ENCODE assay signal across 20 mouse cellular contexts in the genomic region with DNA sequence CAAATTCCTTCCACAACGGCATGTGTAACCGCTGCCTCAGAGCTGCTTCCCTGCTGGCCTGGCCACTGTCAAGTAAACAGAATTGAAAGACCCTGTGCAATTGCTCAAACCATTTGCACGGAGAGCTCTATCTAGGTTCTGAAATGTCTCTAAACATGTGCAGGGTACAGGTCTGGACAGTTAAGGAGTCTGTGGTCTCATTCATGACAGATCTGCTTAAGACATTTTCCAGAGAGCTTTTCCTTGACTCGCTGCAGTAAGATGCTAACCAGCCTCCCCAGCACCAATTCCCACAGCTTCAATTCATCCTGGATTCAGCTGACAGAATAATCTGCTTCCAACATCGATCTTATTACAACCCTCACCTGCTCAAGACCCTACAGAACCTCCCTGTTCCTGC.
DNase-seq lines count a peak whose midpoint lies in the region; ATAC-seq lines count a peak whose summit lies in the region.
"Had no signal": no experiment of that assay in that cellular context is flagged by ENCODE, and none has a peak within 500 bp of the region (broad histone marks: within the 10 kb centered on the region; RNA-seq: fewer than 3 reads in every experiment).

No protein-coding gene starts in this region.

- WGBS in embryonic facial prominence, embryonic 12.5 days, result 57% methylated on average over 5 of the region's 5 CpGs
- 26% methylated on average over 5 of the region's 5 CpGs for WGBS in limb, embryonic 11.5 days

- peak; percentile 54; the same call in 1 of the 2 replicates for ATAC-seq in embryonic facial prominence, embryonic 12.5 days (ENCODE audit: insufficient number of reproducible peaks, insufficient read depth, low FRiP score, low TSS enrichment)
- peak; percentile 48; the same call in 1 of the 2 replicates for ATAC-seq in limb, embryonic 11.5 days (ENCODE audit: insufficient number of reproducible peaks, low FRiP score, low TSS enrichment, low read depth)
- ATAC-seq in granulocyte monocyte progenitor cell, adult 5-6 weeks (replicated peaks; ENCODE audit: poor library complexity, severe bottlenecking), result no peak
- ATAC-seq: forebrain, postnatal 0 days had no signal

- no peaks in the 10 kb centered on the region for H3K27me3 ChIP-seq in embryonic facial prominence, embryonic 12.5 days
- no peaks in the 10 kb centered on the region for H3K27me3 ChIP-seq in limb, embryonic 11.5 days (ENCODE audit: control insufficient read depth, insufficient read depth, low read length)
- H3K27me3 ChIP-seq: hindbrain, embryonic 12.5 days; liver, embryonic 13.5 days; midbrain, embryonic 12.5 days had no signal

- no peak overlapping the region for H3K9ac ChIP-seq in embryonic facial prominence, embryonic 12.5 days
- no peak overlapping the region for H3K9ac ChIP-seq in limb, embryonic 11.5 days (ENCODE audit: low read length)
- H3K9ac ChIP-seq: forebrain, postnatal 0 days; hindbrain, embryonic 12.5 days; liver, embryonic 13.5 days; midbrain, embryonic 12.5 days had no signal

- no peak overlapping the region for H3K27ac ChIP-seq in embryonic facial prominence, embryonic 12.5 days
- H3K27ac ChIP-seq in limb, embryonic 11.5 days (replicated peaks; ENCODE audit: low read depth, low read length), result no peak overlapping the region
- H3K27ac ChIP-seq: hindbrain, embryonic 12.5 days; layer of hippocampus, adult 2 months; liver, embryonic 13.5 days; midbrain, embryonic 12.5 days had no signal

- H3K36me3 ChIP-seq in embryonic facial prominence, embryonic 12.5 days, result no peaks in the 10 kb centered on the region
- no peaks in the 10 kb centered on the region for H3K36me3 ChIP-seq in limb, embryonic 11.5 days (ENCODE audit: control insufficient read depth, insufficient read depth, low read length)
- H3K36me3 ChIP-seq: hindbrain, embryonic 12.5 days; liver, embryonic 13.5 days; midbrain, embryonic 12.5 days had no signal

- no peaks in the 10 kb centered on the region for H3K9me3 ChIP-seq in embryonic facial prominence, embryonic 12.5 days
- no peaks in the 10 kb centered on the region for H3K9me3 ChIP-seq in limb, embryonic 11.5 days (ENCODE audit: control insufficient read depth, low read length)
- H3K9me3 ChIP-seq: hindbrain, embryonic 12.5 days; liver, embryonic 13.5 days; midbrain, embryonic 12.5 days had no signal

- H3K4me3 ChIP-seq in embryonic facial prominence, embryonic 12.5 days, result no peak overlapping the region
- H3K4me3 ChIP-seq in limb, embryonic 11.5 days (ENCODE audit: low read depth, low read length), result no peak overlapping the region
- H3K4me3 ChIP-seq: hindbrain, embryonic 12.5 days; layer of hippocampus, adult 2 months; liver, embryonic 13.5 days; midbrain, embryonic 12.5 days had no signal

- peak; percentile 70 for DNase-seq in MN1 (ENCODE audit: low spot score)
- peak; percentile 33 for DNase-seq in embryo, embryonic 10 days (ENCODE audit: low spot score)
- DNase-seq in limb, embryonic 11.5 days (ENCODE audit: low spot score), result peak; percentile 33
- no peak for DNase-seq in thymus, postnatal 14 days
- no peak for DNase-seq in ovary, postnatal 10 days (ENCODE audit: low spot score)
- no peak for DNase-seq in cerebellum, postnatal 36 days
- DNase-seq: adrenal gland, postnatal 14 days; cerebellum, adult 8-10 months; forebrain, postnatal 0 days; gastrocnemius, postnatal 36 days; kidney, adult 9 months; kidney, postnatal 25 days; liver, embryonic 13.5 days; lung, adult 2 months; lung, postnatal 14 days had no signal

- H3K4me1 ChIP-seq in embryonic facial prominence, embryonic 12.5 days, result peaks cover 20% of the 10 kb centered on the region
- H3K4me1 ChIP-seq in limb, embryonic 11.5 days (ENCODE audit: control insufficient read depth, insufficient read depth, low read length), result peaks cover 16% of the 10 kb centered on the region
- H3K4me1 ChIP-seq: hindbrain, embryonic 12.5 days; liver, embryonic 13.5 days had no signal

- H3K4me2 ChIP-seq in embryonic facial prominence, embryonic 12.5 days (replicated peaks), result no peak overlapping the region
- no peak overlapping the region for H3K4me2 ChIP-seq in limb, embryonic 11.5 days (ENCODE audit: low read depth, severe bottlenecking)
- H3K4me2 ChIP-seq: hindbrain, embryonic 12.5 days; liver, embryonic 13.5 days; midbrain, embryonic 12.5 days had no signal

Comparison
In these comparisons a context has a peak if more than half of its experiments do, and no peak if none do; other contexts are left out.
1. DNase-seq: peak in MN1 (single experiment), embryo, embryonic 10 days (single experiment) and limb, embryonic 11.5 days (single experiment); none in thymus, postnatal 14 days (single experiment), ovary, postnatal 10 days (single experiment) and cerebellum, postnatal 36 days (0 of 2).